Mouse (Mus musculus) megakaryocyte progenitor cell, adult 5-6 weeks (primary cell): ENCODE results near the gene Cers2. TPM values are rescaled to one million over a fixed set of nuclear protein-coding genes. Genes with fewer than 3 reads are reported as not detected.

ENCODE experiments used
- ATAC-seq: replicated peaks from 2 replicates; pipeline ENCODE4 v1.8.0; 2016; ENCODE audit warnings: mild to moderate bottlenecking, moderate TSS enrichment, inconsistent platforms; ENCODE audit not compliant: poor library complexity
- total RNA-seq, 2 experiments: library from RNA; stranded (forward) in 1 of 2; stranded (reverse) in 1 of 2; fragments of 157-497, 149-512 nt in 1 of 2; fragments of 200-1000 nt in 1 of 2; gene quantifications; 2 replicates each; pipeline versions ENCODE4 v1.2.3 to v1.2.4; 2015 to 2017

The Cers2 gene
- 193 and 203 TPM in 2 replicates for total RNA-seq (2015)
- total RNA-seq (2017), result 91.3 and 98.4 TPM in 2 replicates

DNA sequence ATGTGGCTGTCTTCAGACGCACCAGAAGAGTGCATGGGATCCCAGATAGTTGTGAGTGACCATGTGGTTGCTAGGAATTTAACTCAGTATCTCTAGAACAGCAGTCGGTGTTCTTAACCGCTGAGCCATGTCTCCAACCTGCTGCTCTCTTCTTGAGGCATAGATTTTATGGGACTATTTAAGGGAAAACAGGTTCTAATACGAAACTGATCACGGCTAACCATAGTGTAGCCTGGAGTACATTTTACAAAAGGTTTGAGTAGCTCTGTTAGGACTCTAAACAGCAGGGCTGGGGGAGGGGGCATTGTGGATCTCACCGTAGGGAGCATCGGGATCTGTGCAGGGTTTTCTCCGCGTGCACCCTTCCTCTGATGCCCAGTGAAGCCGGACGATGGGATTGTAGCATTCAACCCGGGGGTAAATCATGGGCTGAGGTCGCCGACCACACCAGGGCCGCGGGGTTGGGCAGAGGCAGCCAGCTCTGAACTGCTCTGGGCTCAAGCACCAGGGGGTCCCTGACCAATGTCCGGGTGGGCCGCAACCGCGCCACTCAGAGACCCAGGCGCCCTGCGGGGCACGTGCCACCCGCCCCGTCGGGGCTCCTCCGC lies at the start of gene Cers2:
Cers2 (plus strand) TSS at position 306 of the 608 bp plus-strand sequence.
- ATAC-seq, result no peak

GRCm38 (mm10) chr3:95266052-95266451 lies 48.5 kb upstream of the Cers2 start:
- ATAC-seq, result no peak

GRCm38 (mm10) chr3:95267855-95268254 lies 46.7 kb upstream of the Cers2 start:
- no peak for ATAC-seq

DNA sequence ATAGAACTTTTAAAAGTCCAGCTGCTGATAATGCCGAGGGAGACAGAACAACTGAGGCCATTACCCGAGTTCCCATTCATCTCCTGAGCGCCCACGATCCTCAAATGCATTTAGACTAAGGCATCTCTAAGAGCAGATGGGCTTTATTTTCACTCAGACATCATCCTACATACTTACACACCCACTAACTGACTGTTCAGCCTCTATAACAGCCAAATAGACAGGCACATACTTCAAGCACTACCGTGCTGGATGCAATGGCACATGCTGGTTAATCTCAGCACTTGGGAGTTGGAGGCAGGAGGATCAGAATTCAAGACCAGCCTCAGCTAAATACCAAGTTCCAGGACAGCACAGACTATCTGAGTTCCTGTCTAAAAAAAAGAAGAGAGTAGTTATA lies 44.8 kb upstream of the Cers2 start:
- ATAC-seq, result no peak

DNA sequence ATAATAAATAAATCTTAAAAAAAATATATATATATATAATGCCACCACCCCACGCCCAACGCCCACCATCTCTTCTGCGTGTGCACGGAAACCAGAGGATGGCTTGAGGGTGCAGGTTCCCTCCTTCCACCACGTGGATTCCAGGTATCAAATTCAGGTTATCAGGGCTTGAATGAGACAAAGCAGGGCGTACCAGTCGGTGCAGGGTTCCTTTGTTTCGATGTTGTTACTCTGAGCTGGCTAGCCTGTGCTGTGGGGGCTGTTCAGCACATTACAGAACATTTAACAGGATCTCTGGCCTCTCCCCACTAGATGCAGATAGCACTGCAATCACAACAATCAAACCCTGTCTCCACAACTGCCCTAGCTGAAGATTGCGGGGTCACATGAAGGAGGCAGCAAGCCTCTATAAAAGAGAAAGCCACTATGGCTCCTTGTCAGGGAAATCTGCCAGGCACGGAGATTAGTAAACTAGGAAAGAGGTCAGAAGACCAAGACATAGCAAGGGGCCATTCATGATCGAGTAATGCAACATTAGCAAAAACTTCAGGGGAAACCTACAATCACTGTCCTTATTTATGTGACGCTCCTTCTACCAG lies 43.7 kb upstream of the Cers2 start:
- no peak for ATAC-seq

GRCm38 (mm10) chr3:95273471-95273870 lies 41.1 kb upstream of the Cers2 start:
- no peak for ATAC-seq

DNA sequence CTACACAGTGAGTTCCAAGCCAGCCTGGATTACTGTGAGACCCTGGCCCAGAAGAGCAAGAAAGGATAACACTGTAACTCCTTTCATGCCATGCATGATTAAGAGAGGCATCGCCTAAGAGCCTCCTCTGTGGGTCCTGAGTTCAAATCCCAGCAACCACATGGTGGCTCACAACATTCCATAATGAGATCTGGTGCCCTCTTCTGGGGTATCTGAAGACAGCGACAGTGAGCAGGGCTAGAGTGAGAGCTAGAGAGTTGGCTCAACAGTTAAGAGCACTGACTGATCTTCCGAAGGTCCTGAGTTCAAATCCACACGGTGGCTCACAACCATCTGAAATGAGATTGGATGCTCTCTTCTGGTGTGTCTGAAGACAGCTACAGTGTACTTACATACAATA lies 40.1 kb upstream of the Cers2 start:
- no peak for ATAC-seq

- no peak for ATAC-seq
Observed at GRCm38 (mm10) chr3:95275161-95275560, 39.4 kb upstream of the Cers2 start.

- ATAC-seq, result no peak
Observed at GRCm38 (mm10) chr3:95276428-95276934, 38.1 kb upstream of the Cers2 start.

- no peak for ATAC-seq
Observed at GRCm38 (mm10) chr3:95277149-95277551, 37.4 kb upstream of the Cers2 start.

GRCm38 (mm10) chr3:95280747-95281146 lies 33.8 kb upstream of the Cers2 start:
- ATAC-seq, result no peak

- ATAC-seq, result peak; percentile 75
Observed at GRCm38 (mm10) chr3:95281216-95282126, 33.1 kb upstream of the Cers2 start, which contains the start of the genes Mindy1 and Prune1. TSS of gene Mindy1 (plus strand) at chr3:95281345. TSS of gene Prune1 (minus strand) at chr3:95282076.

DNA sequence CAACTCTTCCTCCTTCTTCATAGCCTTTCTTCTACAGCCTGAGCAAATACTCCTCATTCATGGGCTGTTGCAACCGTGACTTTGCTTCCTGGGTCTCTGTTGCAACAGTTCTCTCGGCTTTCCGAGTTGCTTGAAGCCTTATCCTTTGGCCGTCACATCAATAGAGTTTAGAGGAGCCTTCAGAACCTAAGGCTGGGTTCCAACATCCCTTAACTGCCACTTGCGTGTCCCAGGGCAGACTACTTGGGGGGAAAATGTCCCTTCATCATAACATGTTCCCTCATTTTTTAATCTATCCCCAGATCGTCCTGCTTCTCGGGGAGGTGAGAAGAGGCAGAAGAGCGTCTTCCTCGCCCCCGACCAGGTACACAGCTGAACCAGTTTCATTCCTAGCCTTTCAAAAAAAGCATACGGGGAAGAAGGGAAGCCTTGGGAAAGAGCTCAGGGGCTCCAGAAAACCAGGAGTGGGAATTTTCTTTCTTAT lies 32.2 kb upstream of the Cers2 start:
- peak; percentile 32 for ATAC-seq

GRCm38 (mm10) chr3:95282865-95283588 lies 31.6 kb upstream of the Cers2 start:
- peak; percentile 42 for ATAC-seq

GRCm38 (mm10) chr3:95283589-95283941 lies 31.0 kb upstream of the Cers2 start:
- ATAC-seq, result no peak

DNA sequence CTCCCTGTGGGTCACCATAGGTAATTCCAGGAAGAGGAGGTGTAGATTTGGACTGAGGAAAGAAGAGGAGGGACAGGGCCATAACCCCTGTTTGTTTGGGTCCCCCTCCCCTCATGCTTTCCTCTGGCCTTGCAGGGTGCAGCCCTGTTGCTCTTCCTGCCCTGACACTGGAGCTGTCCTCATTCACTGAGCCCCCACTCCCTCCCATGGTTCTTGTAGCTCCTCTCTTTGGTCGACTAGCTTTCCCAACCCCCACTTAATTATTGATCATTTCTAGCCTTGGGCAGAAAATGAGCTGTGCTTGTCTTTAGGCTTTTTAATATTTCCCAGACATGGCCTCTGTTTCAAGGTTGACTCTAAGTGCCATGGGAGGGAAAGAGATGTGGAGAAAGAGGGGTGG lies 30.5 kb upstream of the Cers2 start:
- ATAC-seq, result no peak

DNA sequence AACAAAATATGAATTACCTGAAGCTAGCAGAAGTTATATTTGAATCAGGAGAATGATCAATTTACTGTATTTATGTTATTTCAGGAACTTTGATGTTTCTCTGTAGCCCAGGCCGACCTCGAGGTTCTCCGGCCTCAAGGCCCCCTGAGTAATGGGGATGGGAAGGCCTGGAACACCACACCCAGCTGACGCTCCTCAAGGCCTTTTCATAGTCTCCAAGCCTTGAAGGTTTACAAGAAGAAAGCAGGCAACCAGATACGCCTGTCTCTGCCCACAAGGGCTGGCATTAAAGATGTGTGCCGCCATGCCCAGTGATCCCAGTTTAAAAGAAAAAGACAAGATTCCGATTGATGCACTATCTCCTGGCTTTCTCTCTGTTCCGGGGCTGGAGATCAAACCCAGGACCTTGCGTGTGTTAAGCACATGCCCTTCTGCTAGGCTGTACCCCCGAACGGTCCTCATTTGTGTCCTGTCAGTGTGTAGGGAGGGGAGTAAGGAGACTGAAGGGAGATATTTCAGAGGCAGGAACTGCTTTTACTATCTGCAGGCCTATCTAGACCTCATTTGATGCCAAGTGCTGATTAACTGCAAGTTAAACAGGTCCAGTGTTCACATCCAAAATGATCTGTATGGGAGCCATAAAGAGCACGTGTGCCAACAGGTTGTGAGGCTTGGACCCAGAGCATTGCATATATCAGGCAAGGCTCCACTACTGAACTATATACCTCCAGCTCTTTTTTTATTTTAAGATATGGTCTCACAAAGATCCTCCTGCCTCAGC lies 29.9 kb upstream of the Cers2 start:
- ATAC-seq, result no peak

GRCm38 (mm10) chr3:95285390-95285789 lies 29.2 kb upstream of the Cers2 start:
- ATAC-seq, result no peak

- no peak for ATAC-seq
Observed at GRCm38 (mm10) chr3:95286011-95286410, 28.6 kb upstream of the Cers2 start.

- ATAC-seq, result peak; percentile 10
Observed at GRCm38 (mm10) chr3:95286510-95286909, 28.1 kb upstream of the Cers2 start.
